Mouse (Mus musculus): ENCODE data around the gene Mafb. TPM values are rescaled to one million over a fixed set of nuclear protein-coding genes. Genes with fewer than 3 reads are reported as not detected.

Gene Mafb
- polyA plus RNA-seq (2015; fragmentation: Nextera tagmentation; extraction: Ambion mirVana), result 20.0 and 23.1 TPM in 2 replicates

DNA sequence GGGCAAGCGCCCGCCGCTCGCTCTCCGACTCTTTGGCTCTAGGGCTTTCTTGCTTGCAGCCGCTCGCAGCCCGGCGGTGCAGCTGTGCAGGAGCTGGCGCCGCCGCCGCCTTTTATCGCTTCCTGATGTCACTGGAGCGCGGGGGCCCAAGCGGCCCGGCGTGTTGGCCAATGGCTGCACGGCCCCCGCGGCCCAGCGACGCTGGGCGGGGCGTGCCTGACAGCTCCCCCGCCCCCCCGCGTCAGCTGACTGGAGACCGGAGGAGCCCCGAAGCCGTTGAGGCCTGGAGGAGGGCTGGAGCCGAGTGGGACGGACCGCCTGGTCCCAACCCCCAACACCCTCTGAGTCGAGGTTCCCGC is at the start of gene Mafb:
TSS of gene Mafb (minus strand) at position 86 of the 359 bp plus-strand sequence.
- Histone ChIP-seq H3K27me3 (replicated peaks; ENCODE audit: control insufficient read depth, insufficient read depth, low read length) (peaks cover 56% of the 10 kb centered on the region), H3K4me1 (ENCODE audit: control insufficient read depth, insufficient read depth, low read depth, low read length) (peaks cover 28% of the 10 kb centered on the region), H3K4me2 (ENCODE audit: low read length) (peak within 1 kb of the TSS; percentile 98), H3K9me3 (ENCODE audit: control insufficient read depth, low read length) (no peaks in the 10 kb centered on the region), H3K4me3 (ENCODE audit: low read length) (peak within 1 kb of the TSS; percentile 64), H3K36me3 (ENCODE audit: control insufficient read depth, insufficient read depth, low read length) (no peaks in the 10 kb centered on the region), H3K27ac (ENCODE audit: low read depth, low read length) (peak within 1 kb of the TSS; percentile 80), H3K9ac (ENCODE audit: low read depth, low read length) (peak within 1 kb of the TSS; percentile 81)
- ATAC-seq, result peak; percentile 95
- WGBS, result 0% methylated on average over 31 of the region's 37 CpGs

DNA sequence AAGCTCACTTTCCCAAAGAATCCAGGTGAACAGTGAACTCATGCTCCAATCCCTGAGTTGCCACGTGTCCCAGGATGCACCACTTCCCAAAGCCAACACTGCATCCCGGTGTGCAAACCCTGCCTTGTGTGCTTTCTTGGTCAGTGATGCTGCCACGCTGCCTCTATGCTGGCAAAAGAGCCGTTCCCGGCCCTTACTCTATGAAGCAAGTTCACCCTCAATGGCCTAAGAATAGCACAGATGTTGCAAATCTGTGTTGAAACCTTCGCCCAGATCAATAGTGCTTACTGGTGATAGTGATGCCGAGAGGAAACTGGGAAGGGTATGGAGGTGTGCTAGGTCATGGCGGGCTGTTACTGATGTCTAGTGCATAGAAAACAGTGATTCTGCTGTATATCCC is 48.3 kb upstream of the Mafb start:
- WGBS, result 93% methylated on average over 8 of the region's 8 CpGs
- no peak for ATAC-seq

DNA sequence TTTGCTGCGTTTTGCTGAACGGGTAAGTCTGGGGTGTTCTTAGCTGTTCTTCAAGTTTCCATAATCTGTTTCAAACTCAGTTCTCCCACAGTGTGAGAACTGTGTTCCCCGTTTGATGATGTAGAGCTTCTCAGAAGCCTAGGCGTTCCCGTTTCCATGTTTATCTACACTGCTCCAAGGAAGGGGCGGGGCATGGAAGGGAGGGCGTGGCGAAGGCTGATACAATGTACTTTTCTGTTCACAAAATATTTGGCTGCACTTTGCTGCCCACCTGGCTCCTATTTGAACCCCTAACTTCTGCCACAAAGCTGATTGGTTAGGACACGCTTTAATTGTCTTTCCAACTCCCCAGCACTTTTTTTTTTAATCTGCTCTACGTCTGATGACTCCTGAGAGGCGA is 47.9 kb upstream of the Mafb start:
- no peak overlapping the region for H3K9ac ChIP-seq (ENCODE audit: low read depth, low read length)
- no peak overlapping the region for H3K27ac ChIP-seq (ENCODE audit: low read depth, low read length)
- peaks cover 3% of the 10 kb centered on the region; the same call in 1 of the 2 replicates for H3K27me3 ChIP-seq (replicated peaks; ENCODE audit: control insufficient read depth, insufficient read depth, low read length)
- H3K4me2 ChIP-seq (ENCODE audit: low read length), result no peak overlapping the region
- H3K36me3 ChIP-seq (ENCODE audit: control insufficient read depth, insufficient read depth, low read length), result no peaks in the 10 kb centered on the region
- no peaks in the 10 kb centered on the region for H3K4me1 ChIP-seq (ENCODE audit: control insufficient read depth, insufficient read depth, low read depth, low read length)
- peaks cover 5% of the 10 kb centered on the region for H3K9me3 ChIP-seq (ENCODE audit: control insufficient read depth, low read length)
- WGBS, result 92% methylated on average over 11 of the region's 11 CpGs
- H3K4me3 ChIP-seq (ENCODE audit: low read length), result no peak overlapping the region
- no peak for ATAC-seq

More for the DNA sequence above, 48.3 kb upstream of the Mafb start:
- H3K4me3 ChIP-seq (ENCODE audit: low read length), result no peak overlapping the region
- no peaks in the 10 kb centered on the region for H3K4me1 ChIP-seq (ENCODE audit: control insufficient read depth, insufficient read depth, low read depth, low read length)
- H3K9me3 ChIP-seq (ENCODE audit: control insufficient read depth, low read length), result peaks cover 5% of the 10 kb centered on the region
- peaks cover 3% of the 10 kb centered on the region; the same call in 1 of the 2 replicates for H3K27me3 ChIP-seq (replicated peaks; ENCODE audit: control insufficient read depth, insufficient read depth, low read length)
- no peaks in the 10 kb centered on the region for H3K36me3 ChIP-seq (ENCODE audit: control insufficient read depth, insufficient read depth, low read length)
- H3K9ac ChIP-seq (ENCODE audit: low read depth, low read length), result no peak overlapping the region
- no peak overlapping the region for H3K27ac ChIP-seq (ENCODE audit: low read depth, low read length)
- H3K4me2 ChIP-seq (ENCODE audit: low read length), result no peak overlapping the region

DNA sequence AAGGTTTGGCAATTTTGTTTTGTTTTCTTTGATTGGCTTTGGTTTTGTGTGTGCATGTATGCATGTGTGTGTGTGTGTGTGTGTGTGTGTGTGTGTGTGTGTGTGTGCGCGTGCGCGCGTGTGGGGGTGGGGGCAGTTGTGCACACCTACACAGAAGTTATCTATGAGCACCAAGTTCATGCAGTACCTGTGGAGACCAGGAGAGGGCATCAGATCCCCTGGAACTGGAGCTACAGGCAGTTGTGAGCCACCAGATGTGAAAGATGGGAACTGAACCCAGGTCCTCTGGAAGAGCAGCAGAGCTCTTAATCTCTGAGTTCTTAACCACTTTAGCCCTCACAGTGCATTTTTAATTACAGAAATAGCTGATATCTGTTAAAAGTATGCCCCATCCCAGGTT is 47.1 kb upstream of the Mafb start:
- no peaks in the 10 kb centered on the region for H3K4me1 ChIP-seq (ENCODE audit: control insufficient read depth, insufficient read depth, low read depth, low read length)
- no peaks in the 10 kb centered on the region for H3K36me3 ChIP-seq (ENCODE audit: control insufficient read depth, insufficient read depth, low read length)
- peaks cover 3% of the 10 kb centered on the region for H3K27me3 ChIP-seq (replicated peaks; ENCODE audit: control insufficient read depth, insufficient read depth, low read length)
- H3K4me3 ChIP-seq (ENCODE audit: low read length), result no peak overlapping the region
- no peak overlapping the region for H3K9ac ChIP-seq (ENCODE audit: low read depth, low read length)
- H3K4me2 ChIP-seq (ENCODE audit: low read length), result no peak overlapping the region
- peaks cover 5% of the 10 kb centered on the region for H3K9me3 ChIP-seq (ENCODE audit: control insufficient read depth, low read length)
- no peak for ATAC-seq
- no peak overlapping the region for H3K27ac ChIP-seq (ENCODE audit: low read depth, low read length)
- WGBS, result 91% methylated on average over 5 of the region's 5 CpGs

DNA sequence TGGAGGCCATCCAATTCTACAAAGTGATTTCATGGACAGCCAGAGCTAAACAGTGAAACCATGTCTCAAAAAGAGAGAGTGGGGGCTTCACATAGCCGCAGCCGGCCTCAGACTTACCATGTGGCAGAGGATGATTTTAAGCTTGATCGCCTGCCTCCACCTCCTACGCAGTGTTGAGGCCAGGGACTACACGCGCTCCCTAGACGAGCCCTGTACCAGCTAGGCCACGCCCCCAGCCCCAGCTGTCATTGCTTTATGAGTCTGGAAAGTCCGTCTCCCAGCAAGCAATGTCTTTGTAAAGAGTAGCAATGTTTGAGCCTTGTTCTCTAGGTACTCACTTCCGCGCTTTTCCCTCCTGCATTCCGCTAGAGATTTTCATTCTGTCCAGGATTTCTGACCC is 46.2 kb upstream of the Mafb start:
- Histone ChIP-seq H3K4me3 (ENCODE audit: low read length) (no peak overlapping the region), H3K9me3 (ENCODE audit: control insufficient read depth, low read length) (peaks cover 5% of the 10 kb centered on the region)

DNA sequence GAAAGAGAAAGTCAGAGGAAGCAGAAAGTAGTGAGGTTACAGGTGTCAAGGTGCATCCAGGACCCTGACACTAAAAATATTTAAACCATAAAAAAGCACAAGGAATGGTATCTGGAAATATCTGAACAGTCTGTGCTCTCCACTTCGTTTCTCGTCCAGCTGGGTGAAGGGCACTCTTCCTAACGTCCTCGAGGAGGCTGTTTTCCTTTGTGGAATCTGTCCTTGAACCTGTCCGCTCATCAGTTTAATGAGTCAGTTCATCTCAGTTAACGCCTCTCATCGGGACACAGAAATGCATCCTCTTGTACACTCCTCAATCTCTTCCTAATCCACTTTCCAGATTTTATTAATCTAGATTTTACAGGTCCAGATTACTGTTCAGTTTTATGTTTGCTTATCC is 44.6 kb upstream of the Mafb start:
- H3K9ac ChIP-seq (ENCODE audit: low read depth, low read length), result no peak overlapping the region
- peaks cover 5% of the 10 kb centered on the region for H3K9me3 ChIP-seq (ENCODE audit: control insufficient read depth, low read length)
- H3K27ac ChIP-seq (ENCODE audit: low read depth, low read length), result no peak overlapping the region
- ATAC-seq, result no peak
- 92% methylated on average over 7 of the region's 7 CpGs for WGBS
- H3K4me3 ChIP-seq (ENCODE audit: low read length), result no peak overlapping the region
- H3K4me2 ChIP-seq (ENCODE audit: low read length), result no peak overlapping the region
- H3K27me3 ChIP-seq (replicated peaks; ENCODE audit: control insufficient read depth, insufficient read depth, low read length), result peaks cover 3% of the 10 kb centered on the region
- no peaks in the 10 kb centered on the region for H3K4me1 ChIP-seq (ENCODE audit: control insufficient read depth, insufficient read depth, low read depth, low read length)
- H3K36me3 ChIP-seq (ENCODE audit: control insufficient read depth, insufficient read depth, low read length), result no peaks in the 10 kb centered on the region

More for the DNA sequence above, 46.2 kb upstream of the Mafb start:
- Histone ChIP-seq H3K4me2 (ENCODE audit: low read length) (no peak overlapping the region), H3K9ac (ENCODE audit: low read depth, low read length) (no peak overlapping the region), H3K27ac (ENCODE audit: low read depth, low read length) (no peak overlapping the region), H3K4me1 (ENCODE audit: control insufficient read depth, insufficient read depth, low read depth, low read length) (no peaks in the 10 kb centered on the region), H3K27me3 (replicated peaks; ENCODE audit: control insufficient read depth, insufficient read depth, low read length) (peaks cover 3% of the 10 kb centered on the region), H3K36me3 (ENCODE audit: control insufficient read depth, insufficient read depth, low read length) (no peaks in the 10 kb centered on the region)
- WGBS, result 41% methylated on average over 12 of the region's 12 CpGs
- ATAC-seq, result no peak

DNA sequence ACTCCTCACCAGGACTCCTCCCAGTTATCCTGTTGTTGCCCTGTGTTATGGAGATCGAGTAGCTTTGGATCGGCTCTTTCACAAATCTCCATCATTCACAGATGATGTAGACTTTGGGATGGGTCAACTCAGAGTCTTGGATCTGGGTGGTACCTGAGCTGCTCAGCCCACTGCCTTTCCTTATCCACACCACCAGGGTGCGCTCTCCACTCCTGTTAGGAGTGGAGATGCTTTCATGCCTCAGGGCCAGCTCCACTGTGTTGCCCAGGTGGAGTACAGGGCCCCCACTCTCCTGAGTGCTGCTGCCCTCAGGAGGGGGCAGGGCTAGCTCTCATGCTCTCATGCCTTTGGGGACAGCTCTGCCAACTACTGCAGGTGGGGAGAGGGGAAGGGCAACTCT is 40.9 kb upstream of the Mafb start:
- Histone ChIP-seq H3K4me3 (ENCODE audit: low read length) (no peak overlapping the region), H3K36me3 (ENCODE audit: control insufficient read depth, insufficient read depth, low read length) (no peaks in the 10 kb centered on the region), H3K27ac (ENCODE audit: low read depth, low read length) (no peak overlapping the region), H3K9me3 (ENCODE audit: control insufficient read depth, low read length) (no peaks in the 10 kb centered on the region), H3K4me2 (ENCODE audit: low read length) (no peak overlapping the region), H3K27me3 (replicated peaks; ENCODE audit: control insufficient read depth, insufficient read depth, low read length) (peaks cover 3% of the 10 kb centered on the region), H3K9ac (ENCODE audit: low read depth, low read length) (no peak overlapping the region), H3K4me1 (ENCODE audit: control insufficient read depth, insufficient read depth, low read depth, low read length) (no peaks in the 10 kb centered on the region)
- WGBS, result 88% methylated on average over 3 of the region's 3 CpGs
- no peak for ATAC-seq

DNA sequence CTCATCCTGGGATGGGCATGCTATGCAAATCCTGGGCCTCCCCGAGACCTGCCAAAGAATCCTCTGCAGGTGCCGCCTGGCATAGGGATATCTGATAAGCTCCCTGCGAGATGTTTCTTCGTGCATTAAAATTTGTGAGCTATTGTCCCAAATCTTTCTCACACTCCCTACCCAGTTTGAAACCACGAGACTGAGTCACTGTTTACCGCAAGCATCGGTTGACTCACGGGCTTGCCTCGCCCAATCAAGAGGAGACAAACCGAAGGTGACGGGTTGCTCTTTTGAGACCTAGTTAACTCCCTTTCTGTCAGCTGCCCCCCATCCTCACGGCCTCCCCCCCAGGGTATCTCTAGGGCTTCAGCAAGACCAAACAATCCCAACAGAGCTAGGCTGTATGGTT is 30.9 kb upstream of the Mafb start:
- Histone ChIP-seq H3K4me1 (ENCODE audit: control insufficient read depth, insufficient read depth, low read depth, low read length) (no peaks in the 10 kb centered on the region), H3K27ac (ENCODE audit: low read depth, low read length) (no peak overlapping the region), H3K4me3 (ENCODE audit: low read length) (no peak overlapping the region), H3K9ac (ENCODE audit: low read depth, low read length) (no peak overlapping the region), H3K4me2 (ENCODE audit: low read length) (no peak overlapping the region), H3K9me3 (ENCODE audit: control insufficient read depth, low read length) (no peaks in the 10 kb centered on the region), H3K27me3 (replicated peaks; ENCODE audit: control insufficient read depth, insufficient read depth, low read length) (no peaks in the 10 kb centered on the region), H3K36me3 (ENCODE audit: control insufficient read depth, insufficient read depth, low read length) (no peaks in the 10 kb centered on the region)
- WGBS, result 81% methylated on average over 12 of the region's 12 CpGs
- ATAC-seq, result no peak

DNA sequence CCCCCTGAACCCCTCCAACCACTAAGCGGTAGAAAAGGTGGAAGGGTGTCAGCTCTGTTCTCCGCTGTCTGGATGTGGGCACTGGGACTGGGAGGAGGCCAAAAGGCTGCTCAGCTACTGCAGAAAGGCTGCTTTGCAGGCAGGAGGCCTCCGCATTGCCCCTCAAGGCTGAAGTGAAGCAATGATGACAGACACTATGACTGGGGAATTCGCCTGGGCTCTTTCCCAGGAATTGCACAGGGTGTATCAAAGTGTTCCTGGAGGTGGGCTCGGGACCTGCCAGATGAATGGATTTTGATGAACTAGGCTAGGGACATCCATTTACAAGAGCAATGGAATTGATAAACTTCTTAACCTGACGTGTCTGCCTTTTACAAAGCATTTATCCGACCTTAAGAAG is 27.9 kb upstream of the Mafb start:
- Histone ChIP-seq H3K36me3 (ENCODE audit: control insufficient read depth, insufficient read depth, low read length) (no peaks in the 10 kb centered on the region), H3K27ac (ENCODE audit: low read depth, low read length) (no peak overlapping the region), H3K9ac (ENCODE audit: low read depth, low read length) (no peak overlapping the region), H3K4me2 (ENCODE audit: low read length) (no peak overlapping the region), H3K4me3 (ENCODE audit: low read length) (no peak overlapping the region), H3K9me3 (ENCODE audit: control insufficient read depth, low read length) (no peaks in the 10 kb centered on the region), H3K4me1 (ENCODE audit: control insufficient read depth, insufficient read depth, low read depth, low read length) (no peaks in the 10 kb centered on the region), H3K27me3 (replicated peaks; ENCODE audit: control insufficient read depth, insufficient read depth, low read length) (no peaks in the 10 kb centered on the region)
- WGBS, result 55% methylated on average over 7 of the region's 7 CpGs
- no peak for ATAC-seq

DNA sequence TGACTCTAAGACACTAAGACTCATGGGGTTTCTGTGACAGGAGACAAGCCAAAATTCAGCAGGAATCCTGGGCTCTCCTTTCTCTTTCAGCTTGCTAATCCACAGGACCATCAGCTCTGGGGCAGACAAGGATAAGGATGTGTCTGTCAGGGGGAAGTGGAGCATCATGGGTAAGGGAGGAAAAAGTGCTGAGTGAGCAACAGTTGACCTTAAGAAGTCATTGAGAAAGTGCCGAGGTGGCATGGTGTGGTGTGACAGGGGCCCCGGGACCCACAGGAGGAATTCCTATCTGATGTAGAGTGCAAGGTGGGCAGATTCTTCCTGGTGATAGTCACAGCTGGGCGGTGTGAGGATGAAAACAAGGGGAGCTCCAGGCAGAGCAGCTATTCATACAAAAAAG is 25.8 kb upstream of the Mafb start:
- Histone ChIP-seq H3K36me3 (ENCODE audit: control insufficient read depth, insufficient read depth, low read length) (no peaks in the 10 kb centered on the region), H3K27ac (ENCODE audit: low read depth, low read length) (no peak overlapping the region), H3K9me3 (ENCODE audit: control insufficient read depth, low read length) (no peaks in the 10 kb centered on the region), H3K4me2 (ENCODE audit: low read length) (no peak overlapping the region), H3K27me3 (replicated peaks; ENCODE audit: control insufficient read depth, insufficient read depth, low read length) (peaks cover 2% of the 10 kb centered on the region), H3K4me3 (ENCODE audit: low read length) (no peak overlapping the region), H3K4me1 (ENCODE audit: control insufficient read depth, insufficient read depth, low read depth, low read length) (no peaks in the 10 kb centered on the region; the same call in 1 of the 2 replicates), H3K9ac (ENCODE audit: low read depth, low read length) (no peak overlapping the region)
- no peak for ATAC-seq
- WGBS, result 72% methylated on average over 3 of the region's 3 CpGs

All from hindbrain, embryonic 16.5 days (tissue).